Mouse (Mus musculus) megakaryocyte progenitor cell, adult 5-6 weeks (primary cell): ENCODE results near the gene Cyb5r4. TPM values are rescaled to one million over a fixed set of nuclear protein-coding genes. Genes with fewer than 3 reads are reported as not detected.

Experiments
- total RNA-seq, 2 experiments: library from RNA; stranded (forward) in 1 of 2; stranded (reverse) in 1 of 2; fragments of 157-497, 149-512 nt in 1 of 2; fragments of 200-1000 nt in 1 of 2; gene quantifications; 2 replicates each; pipeline versions ENCODE4 v1.2.3 to v1.2.4; 2015 to 2017

Gene Cyb5r4
- total RNA-seq, 2 experiments from 2014 or later = 124 to 136 TPM

Other genes starting within 250 kb of the Cyb5r4 start
- gene Snap91, start 141.4 kb upstream of the Cyb5r4 start, total RNA-seq (2015) = not detected in 2 replicates
- not detected in 2 replicates for gene Snap91, start 141.4 kb upstream of the Cyb5r4 start, total RNA-seq (2017)
- gene Ripply2, start 6.5 kb upstream of the Cyb5r4 start, total RNA-seq (2015) = not detected in 2 replicates
- gene Ripply2, start 6.5 kb upstream of the Cyb5r4 start, total RNA-seq (2017) = not detected in 2 replicates
- gene Mrap2, start 122.3 kb downstream of the Cyb5r4 start, total RNA-seq (2015) = not detected in 2 replicates
- not detected in 2 replicates for gene Mrap2, start 122.3 kb downstream of the Cyb5r4 start, total RNA-seq (2017)
- 7.6 and 10.9 TPM in 2 replicates for gene Cep162, start 233.5 kb downstream of the Cyb5r4 start, total RNA-seq (2015)
- 9.2 and 10.8 TPM in 2 replicates for gene Cep162, start 233.5 kb downstream of the Cyb5r4 start, total RNA-seq (2017)